Mouse (Mus musculus) CH12.LX (cell line): ENCODE measurements around the gene Fchsd2. TPM values are rescaled to one million over a fixed set of nuclear protein-coding genes. Genes with fewer than 3 reads are reported as not detected.
A peak's percentile ranks its signal among the peaks of the same experiment; 100 is the strongest.

Experiments used
- DNase-seq: peaks from one replicate; pipeline ENCODE4 v3.0.0-alpha.2; 2013; ENCODE audit errors: extremely low read depth
- H3K27ac ChIP-seq: 2 replicates; pipeline ENCODE4 v1.5.1; 2012; ENCODE audit warnings: low read depth, mild to moderate bottlenecking, control low read depth, moderate library complexity; ENCODE audit not compliant: insufficient read depth
- H3K27me3 ChIP-seq: replicated peaks from 2 replicates; pipeline ENCODE3; 2012; ENCODE audit warnings: inconsistent platforms
- H3K36me3 ChIP-seq, 2 experiments: replicated peaks in 1 of 2; 2 replicates each; pipeline versions ENCODE3 to v1.6.1; 2012; ENCODE audit warnings: inconsistent platforms in 1 of 2, low read length in 1 of 2, mild to moderate bottlenecking in 1 of 2, mixed read lengths in 1 of 2, moderate library complexity in 1 of 2; ENCODE audit not compliant: control insufficient read depth in 1 of 2, insufficient read depth in 1 of 2
- H3K4me1 ChIP-seq, 2 experiments: 2 replicates each; pipeline ENCODE4 v1.6.1; 2012; ENCODE audit warnings: inconsistent platforms in 1 of 2, moderate library complexity in 1 of 2; ENCODE audit not compliant: insufficient read depth in 2 of 2, control insufficient read depth in 1 of 2
- H3K4me2 ChIP-seq: 2 replicates; pipeline ENCODE4 v1.6.1; 2012; ENCODE audit warnings: low read depth, mild to moderate bottlenecking, control low read depth; ENCODE audit not compliant: poor library complexity, insufficient read depth, severe bottlenecking
- H3K4me3 ChIP-seq, 3 experiments: fragments of 150-350 bp in 1 of 3; sonication (generic) in 1 of 3; replicated peaks in 1 of 3; 2 replicates each; pipeline versions ENCODE3 to v1.5.1; 2011 to 2012; ENCODE audit warnings: low read depth in 2 of 3, low read length in 2 of 3, mild to moderate bottlenecking in 2 of 3, moderate library complexity in 2 of 3, control low read depth in 1 of 3, improper control_type of control experiment in 1 of 3, inconsistent platforms in 1 of 3, mixed read lengths in 1 of 3; ENCODE audit not compliant: poor library complexity in 1 of 3
- H3K79me2 ChIP-seq: replicated peaks from 2 replicates; pipeline ENCODE4 v1.6.1; 2012; ENCODE audit warnings: mild to moderate bottlenecking, moderate library complexity; ENCODE audit not compliant: control insufficient read depth, poor library complexity, insufficient read depth, severe bottlenecking; ENCODE audit errors: extremely low read depth
- H3K9ac ChIP-seq: 2 replicates; pipeline ENCODE4 v1.6.1; 2012; ENCODE audit warnings: low read depth, mild to moderate bottlenecking, control low read depth, moderate library complexity; ENCODE audit not compliant: insufficient read depth
- H3K9me3 ChIP-seq: replicated peaks from 2 replicates; pipeline ENCODE3; 2012; ENCODE audit warnings: low read length, inconsistent platforms, mixed read lengths
- BHLHE40 ChIP-seq: IDR thresholded peaks from 2 replicates; pipeline ENCODE4 v1.6.1; 2011; ENCODE audit warnings: mild to moderate bottlenecking, low read depth, low read length, improper control_type of control experiment
- CTCF ChIP-seq, 2 experiments: IDR thresholded peaks in 1 of 2; conservative IDR thresholded peaks in 1 of 2; 2 replicates each; pipeline ENCODE4 v1.5.1; 2011 to 2012; ENCODE audit warnings: low read depth in 2 of 2, low read length in 2 of 2, improper control_type of control experiment in 1 of 2, inconsistent platforms in 1 of 2, mild to moderate bottlenecking in 1 of 2, moderate library complexity in 1 of 2
- ELF1 ChIP-seq: IDR thresholded peaks from 2 replicates; pipeline ENCODE4 v1.6.1; 2014; ENCODE audit warnings: low read depth, mild to moderate bottlenecking, inconsistent platforms, low read length, improper control_type of control experiment
- EP300 ChIP-seq: IDR thresholded peaks from 2 replicates; pipeline ENCODE4 v1.6.1; 2011; ENCODE audit warnings: low read length, improper control_type of control experiment
- ETS1 ChIP-seq: conservative IDR thresholded peaks from 2 replicates; pipeline ENCODE4 v1.6.1; 2012; ENCODE audit warnings: low read depth, mild to moderate bottlenecking, inconsistent platforms, low read length, improper control_type of control experiment, moderate library complexity
- GABPA ChIP-seq: IDR thresholded peaks from 2 replicates; pipeline ENCODE4 v1.6.1; 2012; ENCODE audit warnings: low read depth, low read length, improper control_type of control experiment, inconsistent platforms; ENCODE audit not compliant: insufficient replicate concordance
- HCFC1 ChIP-seq: IDR thresholded peaks from 2 replicates; pipeline ENCODE4 v1.6.1; 2012; ENCODE audit warnings: low read depth, mild to moderate bottlenecking, inconsistent platforms, low read length, improper control_type of control experiment
- IRF4 ChIP-seq: IDR thresholded peaks from 2 replicates; pipeline ENCODE4 v1.6.1; 2014; ENCODE audit warnings: low read depth, mild to moderate bottlenecking, inconsistent platforms, low read length, improper control_type of control experiment
- KAT2A ChIP-seq: IDR thresholded peaks from 2 replicates; pipeline ENCODE4 v1.6.1; 2012; ENCODE audit warnings: low read length, improper control_type of control experiment, inconsistent platforms; ENCODE audit not compliant: insufficient replicate concordance
- MXI1 ChIP-seq: IDR thresholded peaks from 2 replicates; pipeline ENCODE4 v1.6.1; 2011; ENCODE audit warnings: mild to moderate bottlenecking, low read depth, low read length, improper control_type of control experiment
- NELFE ChIP-seq: IDR thresholded peaks from 2 replicates; pipeline ENCODE4 v1.6.1; 2011; ENCODE audit warnings: low read depth, low read length, improper control_type of control experiment
- POLR2AphosphoS2 ChIP-seq: IDR thresholded peaks from 2 replicates; pipeline ENCODE4 v1.6.1; 2011; ENCODE audit warnings: low read depth, low read length, improper control_type of control experiment
- SIN3A ChIP-seq: IDR thresholded peaks from 2 replicates; pipeline ENCODE4 v1.6.1; 2012; ENCODE audit warnings: low read length, improper control_type of control experiment, inconsistent platforms
- TCF12 ChIP-seq: IDR thresholded peaks from 2 replicates; pipeline ENCODE4 v1.6.1; 2014; ENCODE audit warnings: low read depth, mild to moderate bottlenecking, inconsistent platforms, low read length, improper control_type of control experiment
- USF2 ChIP-seq: conservative IDR thresholded peaks from 2 replicates; pipeline ENCODE4 v1.6.1; 2011; ENCODE audit warnings: low read depth, low read length, improper control_type of control experiment
- ZC3H11A ChIP-seq: IDR thresholded peaks from 2 replicates; pipeline ENCODE4 v1.6.1; 2012; ENCODE audit warnings: low read depth, mild to moderate bottlenecking, inconsistent platforms, low read length, improper control_type of control experiment
- ZNF384 ChIP-seq: IDR thresholded peaks from 2 replicates; pipeline ENCODE4 v1.6.1; 2012; ENCODE audit warnings: low read depth, low read length, improper control_type of control experiment, inconsistent platforms
- dilution Hi-C: fragments of 300-500 bp; cut with MboI; formaldehyde crosslinking; loops from 2 replicates; pipeline ENCODE4 v1.14.3; 2020; ENCODE audit warnings: low sequenced_read_pairs; ENCODE audit not compliant: extremely low pct_unique_long_range_greater_than_20kb, extremely low pct_ligation_motif_present
- in situ Hi-C: fragments of 300-500 bp; cut with MboI; formaldehyde crosslinking; loops from 3 replicates; pipeline ENCODE4 v1.14.3; 2019; ENCODE audit warnings: low sequenced_read_pairs, low pct_ligation_motif_present, low pct_unique_long_range_greater_than_20kb, mixed read lengths
- polyA plus RNA-seq: library from polyadenylated mRNA; unstranded; fragments of >175 nt; gene quantifications from 2 replicates; pipeline ENCODE4 v1.2.1, GENCODE M21; 2012; ENCODE audit warnings: low read depth; ENCODE audit not compliant: insufficient read length
- total RNA-seq, 2 experiments: library from RNA; depleted of rRNA; stranded (reverse); fragments of 300-350 nt in 1 of 2; fragments of >200 nt in 1 of 2; gene quantifications; 2 replicates each; pipeline ENCODE4 v1.2.3; 2012 to 2014

Gene Fchsd2
- total and polyA plus RNA-seq, 3 experiments, result 23.8 to 38.2 (median 25.5) TPM

DNA sequence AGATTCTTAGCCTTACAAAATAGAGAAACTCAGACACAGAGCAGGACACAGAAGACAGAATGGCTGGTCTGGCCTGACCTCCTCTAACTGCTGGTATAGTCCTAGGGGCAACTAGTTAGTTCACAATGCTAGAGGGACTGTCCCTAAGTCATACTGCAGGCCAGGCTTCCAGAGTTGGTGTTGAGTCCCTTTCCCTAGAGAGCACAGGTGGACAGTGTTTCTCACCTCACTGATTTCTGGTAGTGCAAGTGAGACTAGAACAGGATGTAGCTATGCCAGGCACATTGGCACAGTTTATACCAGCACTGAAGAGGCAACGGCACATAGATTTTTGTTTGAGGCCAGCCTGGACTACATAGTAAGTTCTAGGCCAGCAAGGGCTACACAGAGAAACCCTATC lies 200.0 kb downstream of the Fchsd2 start:
- H3K36me3 ChIP-seq, result peaks cover 67 to 91% of the 10 kb centered on the region in 2 experiments
- H3K4me1 ChIP-seq, result peaks cover 14 to 76% of the 10 kb centered on the region in 2 experiments
- no peaks in the 10 kb centered on the region for H3K27me3 ChIP-seq
- no peaks in the 10 kb centered on the region for H3K79me2 ChIP-seq
- in situ Hi-C loops (no loop called here), dilution Hi-C loops (no loop called here)
- peak overlapping the region; percentile 50; the same call in 1 of the 2 replicates for H3K27ac ChIP-seq
- peak overlapping the region; percentile 14; the same call in 1 of the 2 replicates for H3K4me2 ChIP-seq
- no peak overlapping the region for H3K4me3 ChIP-seq
- peak; percentile 70 for DNase-seq
- no peak overlapping the region for H3K9ac ChIP-seq
- no peaks in the 10 kb centered on the region for H3K9me3 ChIP-seq
- no peak for TF ChIP-seq SIN3A
- TF ChIP-seq ELF1, result peak; percentile 16; the same call in 1 of the 2 replicates
- peak; percentile 45 for TF ChIP-seq ETS1
- peak; percentile 39; the same call in 1 of the 2 replicates for TF ChIP-seq MXI1
- peak; percentile 32 for TF ChIP-seq BHLHE40
- 0 out of 2 replicates have a peak, but pooled peaks have one; percentile 28 for TF ChIP-seq KAT2A
- TF ChIP-seq HCFC1, result peak; percentile 10; the same call in 1 of the 2 replicates
- TF ChIP-seq TCF12, result peak; percentile 75
- TF ChIP-seq USF2, result no peak
- peak; percentile 50; the same call in 1 of the 2 replicates for TF ChIP-seq IRF4
- TF ChIP-seq EP300, result peak; percentile 74
- no peak for TF ChIP-seq NELFE

DNA sequence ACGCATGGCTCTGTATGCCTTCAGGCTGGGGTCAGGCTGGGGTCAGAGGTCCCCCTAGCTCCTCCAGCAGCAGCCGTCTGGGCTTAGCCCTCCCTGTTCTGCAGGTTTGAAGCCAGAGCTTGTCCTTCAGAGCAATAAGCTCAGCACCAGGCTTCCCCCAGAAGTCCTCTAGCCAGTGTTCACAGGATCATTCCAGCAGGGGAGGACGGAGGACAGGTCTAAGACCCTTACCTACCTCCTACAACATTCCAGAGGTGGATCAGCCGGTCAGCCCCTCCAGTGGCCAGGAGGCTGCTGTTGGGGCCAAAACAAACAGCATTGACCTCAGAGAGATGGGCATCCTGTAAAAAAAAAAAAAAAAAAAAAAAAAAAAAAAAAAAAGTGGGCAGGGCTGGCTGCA lies 200.5 kb downstream of the Fchsd2 start:
- TF ChIP-seq TCF12, result no peak
- TF ChIP-seq ETS1, result 0 out of 2 replicates have a peak, but pooled peaks have one; percentile 1
- peak; percentile 82; the same call in 1 of the 2 replicates for TF ChIP-seq ZNF384
- Histone ChIP-seq H3K9ac (no peak overlapping the region), H3K36me3 (peaks cover 63 to 91% of the 10 kb centered on the region in 2 experiments), H3K27ac (peak overlapping the region; percentile 57), H3K4me3 (no peak overlapping the region), H3K9me3 (no peaks in the 10 kb centered on the region), H3K4me1 (peaks cover 11 to 76% of the 10 kb centered on the region in 2 experiments), H3K4me2 (0 out of 2 replicates have a peak overlapping the region, but pooled peaks have one; percentile 14), H3K79me2 (no peaks in the 10 kb centered on the region), H3K27me3 (no peaks in the 10 kb centered on the region)
- DNase-seq, result no peak
- in situ Hi-C loops (no loop called here), dilution Hi-C loops (no loop called here)

DNA sequence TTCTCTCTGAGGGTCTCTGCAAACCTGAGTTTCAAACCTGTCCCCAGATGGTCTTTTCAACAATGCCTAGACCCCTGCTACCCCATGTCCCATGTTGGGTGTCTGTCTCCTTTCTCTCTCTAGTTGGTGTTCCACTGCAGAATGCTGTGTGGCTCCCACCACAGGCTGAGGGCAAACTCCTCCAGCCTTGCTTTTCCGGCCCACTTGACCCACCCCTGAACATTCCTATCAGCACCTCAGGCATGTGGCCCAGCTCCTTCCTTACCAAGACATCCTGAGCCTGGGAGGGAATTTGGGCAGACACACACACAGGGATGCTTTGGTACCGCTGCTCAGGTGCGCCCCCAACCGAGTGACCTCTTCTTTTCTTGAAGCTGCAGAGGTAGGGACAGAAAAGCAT lies 200.9 kb downstream of the Fchsd2 start:
- TF ChIP-seq ZC3H11A, result no peak
- TF ChIP-seq POLR2AphosphoS2, result no peak
- TF ChIP-seq CTCF (conservative IDR thresholded peaks at IDR 0.05 in 1 of 2, IDR thresholded peaks at IDR 0.05 in 1 of 2; ENCODE audit: low read depth in 2 of 2, low read length in 2 of 2), result peak in 1 of 2 experiments; percentile 6; a peak in 1 of 4 replicates
- TF ChIP-seq GABPA, result no peak
- no peak for TF ChIP-seq HCFC1
- no peaks in the 10 kb centered on the region for H3K9me3 ChIP-seq
- peaks cover 60 to 91% of the 10 kb centered on the region in 2 experiments for H3K36me3 ChIP-seq
- no peak overlapping the region for H3K4me2 ChIP-seq
- H3K27ac ChIP-seq, result no peak overlapping the region
- no peaks in the 10 kb centered on the region for H3K27me3 ChIP-seq
- DNase-seq, result no peak
- in situ Hi-C loops, result no loop called here
- H3K4me1 ChIP-seq, result peaks cover 10 to 75% of the 10 kb centered on the region in 2 experiments
- H3K4me3 ChIP-seq, result no peak overlapping the region
- H3K9ac ChIP-seq, result no peak overlapping the region
- dilution Hi-C loops, result no loop called here
- no peaks in the 10 kb centered on the region for H3K79me2 ChIP-seq
